Mouse (Mus musculus) liver, adult (tissue): ENCODE results near the gene Siva1.

Source experiments
- GATA4 ChIP-seq: IDR thresholded peaks from 2 replicates; pipeline ENCODE4 v1.6.1; 2014; ENCODE audit warnings: mild to moderate bottlenecking, low read length; ENCODE audit not compliant: insufficient replicate concordance

The Siva1 gene

DNA sequence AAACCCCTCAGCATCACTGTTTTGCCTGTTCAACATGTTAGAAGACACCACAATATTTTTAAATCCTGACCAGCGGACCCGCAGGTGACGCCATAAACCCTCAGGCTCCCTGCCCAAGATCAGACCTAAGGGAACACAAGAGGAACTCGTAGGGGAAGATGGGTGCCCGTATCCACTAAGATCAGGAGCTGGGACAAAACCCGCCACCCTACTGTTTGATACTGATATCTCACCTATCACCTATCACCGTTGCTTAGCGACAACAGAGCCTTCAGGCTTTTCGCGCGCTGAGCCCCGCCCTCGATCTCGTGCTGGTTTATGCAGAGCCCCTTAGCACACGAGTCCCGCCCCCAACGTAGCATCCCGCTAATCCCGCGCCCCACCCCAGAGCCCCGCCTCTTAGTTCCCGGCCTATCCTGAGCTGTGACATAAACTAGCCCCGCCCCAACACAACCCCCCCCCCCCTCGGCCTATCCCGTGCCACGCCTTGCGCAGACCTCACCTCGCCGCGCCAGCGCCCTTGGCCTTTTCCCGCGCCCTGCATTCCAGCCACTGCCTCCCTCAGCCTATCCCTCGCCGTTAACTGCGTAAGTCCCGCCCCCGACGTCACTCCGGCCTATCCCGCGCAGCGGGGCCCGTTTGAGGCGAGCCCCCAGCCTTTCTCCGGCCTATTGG lies at the start of gene Siva1:
Gene Siva1, plus strand, starts transcription at position 500 of the 675 bp plus-strand sequence.
- TF ChIP-seq GATA4: peak; percentile 17; the same call in 1 of the 2 replicates

DNA sequence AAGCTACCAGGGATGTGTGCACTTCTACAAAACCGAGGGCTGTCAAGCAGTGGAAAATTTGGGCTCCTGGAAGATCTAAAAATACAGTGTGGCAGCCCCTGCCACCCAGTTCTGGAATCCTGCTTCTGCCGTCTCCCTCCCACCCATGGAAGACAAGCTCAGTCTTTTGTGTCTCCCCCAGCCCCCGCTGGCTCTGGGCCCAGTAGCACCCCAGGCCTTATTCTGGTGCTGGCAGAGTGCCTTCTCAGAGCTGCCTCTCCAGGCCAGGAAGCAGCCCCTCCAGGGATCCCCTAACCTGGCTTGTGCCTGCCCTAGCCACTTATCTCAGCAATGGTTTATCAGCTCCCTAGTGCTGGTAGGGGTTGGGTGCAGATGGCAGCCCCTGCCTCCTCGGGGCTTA lies 49.5 kb upstream of the Siva1 start:
- TF ChIP-seq GATA4: no peak

DNA sequence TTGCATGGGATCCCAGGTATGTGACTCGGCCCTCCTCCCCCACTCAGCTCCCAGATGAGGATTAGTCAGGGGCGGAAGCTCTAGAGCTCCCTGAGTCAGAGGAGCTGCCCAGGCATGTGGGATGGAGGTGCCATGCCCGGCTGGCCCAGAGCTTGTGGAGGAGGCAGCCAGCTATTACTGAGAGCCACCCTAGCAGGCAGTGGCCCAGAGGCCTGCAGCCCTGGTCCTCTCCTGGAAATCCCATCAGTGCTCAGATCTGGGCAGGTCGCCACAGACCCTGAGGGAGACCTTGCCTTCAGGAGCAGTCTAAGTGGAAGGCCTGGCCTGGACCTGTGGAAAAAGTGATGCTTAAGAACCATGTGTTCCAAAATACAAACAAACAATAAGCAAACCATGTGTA lies 48.9 kb upstream of the Siva1 start:
- TF ChIP-seq GATA4: no peak

DNA sequence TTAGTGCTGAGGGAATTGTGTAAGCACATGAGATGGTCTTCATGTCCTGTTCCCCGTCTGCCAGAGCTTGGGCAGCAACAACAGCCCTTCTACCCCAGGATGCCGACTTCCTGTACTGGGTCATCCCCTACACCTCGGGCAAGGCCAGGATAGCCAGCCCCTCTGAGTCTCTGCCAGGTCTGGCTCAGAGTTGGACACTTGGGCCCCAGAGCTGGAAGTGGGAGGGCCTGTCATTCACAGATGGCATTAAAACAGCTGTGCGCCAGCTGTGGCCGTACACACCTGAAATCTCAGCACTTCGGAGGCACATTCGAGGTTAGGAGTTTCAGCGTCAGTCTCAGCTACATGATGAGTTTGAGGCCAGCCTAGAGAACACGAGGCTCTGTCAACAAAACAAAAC lies 48.0 kb upstream of the Siva1 start:
- TF ChIP-seq GATA4: no peak

DNA sequence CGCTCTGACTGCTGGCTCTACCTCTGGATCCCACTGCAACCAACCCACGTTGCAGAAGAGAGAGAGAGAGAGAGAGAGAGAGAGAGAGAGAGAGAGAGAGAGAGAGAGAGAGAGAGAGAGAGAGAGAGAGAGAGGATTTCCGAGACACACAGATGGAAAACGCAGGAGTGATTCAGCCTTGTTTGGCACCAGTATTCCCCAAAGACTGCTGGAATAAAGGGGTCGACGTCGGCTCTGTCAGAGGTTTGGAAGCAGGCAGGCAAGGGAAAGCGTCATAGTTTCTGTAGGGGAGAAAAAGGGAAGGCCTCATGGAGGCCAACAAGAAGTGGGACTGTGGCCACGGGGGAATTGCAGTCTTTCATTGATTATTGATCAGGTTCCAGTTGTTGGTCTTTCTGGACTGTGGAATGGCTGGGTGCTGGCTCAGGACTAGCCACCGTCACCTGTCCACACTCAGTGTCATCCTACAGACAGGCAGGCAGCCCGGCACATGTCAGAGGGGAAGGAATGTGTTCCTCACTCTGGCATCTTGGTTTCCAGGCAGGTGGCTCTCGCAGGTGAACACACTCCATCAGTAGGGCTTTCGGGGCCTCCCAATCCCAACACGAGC lies 47.5 kb upstream of the Siva1 start:
- TF ChIP-seq GATA4: no peak

DNA sequence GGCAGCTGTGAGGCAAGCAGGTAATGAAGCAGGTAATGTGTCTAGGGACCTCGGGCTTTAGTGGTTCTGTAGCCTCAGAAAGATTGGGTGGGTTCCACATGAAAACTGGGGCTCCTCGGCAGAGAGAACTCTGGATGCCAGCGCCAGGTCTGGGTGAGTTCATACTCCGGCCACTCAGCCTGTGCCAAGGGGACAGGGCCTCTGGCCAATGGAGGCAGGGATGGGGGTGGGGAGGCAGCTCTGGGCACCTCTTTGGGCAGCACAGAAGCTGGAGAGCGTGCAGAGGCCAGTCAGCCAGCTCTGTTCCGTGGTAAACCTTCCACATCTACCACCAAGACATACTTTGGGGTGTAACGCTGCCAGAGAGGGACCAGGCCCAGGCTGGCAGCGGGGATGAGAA lies 46.9 kb upstream of the Siva1 start:
- no peak for TF ChIP-seq GATA4

DNA sequence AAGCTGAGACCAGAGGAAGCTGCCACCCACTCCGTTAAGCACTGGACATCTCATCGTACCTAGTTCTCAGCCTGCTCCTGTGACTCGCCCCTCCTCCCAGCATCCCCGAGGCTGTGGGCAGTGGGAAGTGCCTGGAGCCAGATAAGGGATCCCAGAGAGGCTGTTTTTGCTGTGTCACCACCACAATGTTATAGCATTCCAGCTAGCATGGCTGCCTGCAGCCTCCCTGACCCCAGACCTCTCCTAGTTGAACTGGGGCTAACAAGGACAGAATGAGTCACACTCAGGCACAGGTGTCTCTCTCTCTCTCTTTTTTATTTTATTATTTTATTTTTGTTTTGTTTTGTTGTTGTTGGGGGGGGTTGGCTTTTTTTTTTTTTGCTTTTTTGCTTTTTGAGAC lies 45.3 kb upstream of the Siva1 start:
- TF ChIP-seq GATA4: no peak

DNA sequence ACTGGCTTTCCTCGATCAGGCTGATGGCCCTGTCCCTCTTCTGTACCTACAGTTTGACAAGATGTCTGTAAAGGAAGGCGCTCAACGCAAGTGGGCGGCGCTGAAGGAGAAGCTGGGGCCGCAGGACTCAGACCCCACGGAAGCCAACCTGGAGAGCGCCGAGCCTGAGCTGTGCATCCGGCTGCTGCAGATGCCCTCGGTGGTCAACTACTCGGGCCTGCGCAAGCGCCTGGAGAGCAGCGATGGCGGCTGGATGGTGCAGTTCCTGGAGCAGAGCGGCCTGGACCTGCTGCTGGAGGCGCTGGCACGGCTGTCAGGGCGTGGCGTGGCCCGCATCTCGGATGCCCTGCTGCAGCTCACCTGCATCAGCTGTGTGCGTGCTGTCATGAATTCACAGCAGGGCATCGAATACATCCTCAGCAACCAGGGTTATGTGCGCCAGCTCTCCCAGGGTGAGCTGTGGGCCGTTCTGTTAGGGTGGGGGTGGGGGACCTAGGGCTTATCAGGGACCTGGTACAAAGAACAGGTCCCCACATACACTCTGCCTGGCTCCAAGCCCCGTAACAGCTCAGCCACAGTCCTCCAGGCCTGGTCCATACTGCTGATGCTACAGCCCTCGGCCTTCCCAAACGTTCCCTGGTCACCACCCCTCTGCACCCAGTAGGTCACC lies 44.4 kb upstream of the Siva1 start:
- no peak for TF ChIP-seq GATA4

DNA sequence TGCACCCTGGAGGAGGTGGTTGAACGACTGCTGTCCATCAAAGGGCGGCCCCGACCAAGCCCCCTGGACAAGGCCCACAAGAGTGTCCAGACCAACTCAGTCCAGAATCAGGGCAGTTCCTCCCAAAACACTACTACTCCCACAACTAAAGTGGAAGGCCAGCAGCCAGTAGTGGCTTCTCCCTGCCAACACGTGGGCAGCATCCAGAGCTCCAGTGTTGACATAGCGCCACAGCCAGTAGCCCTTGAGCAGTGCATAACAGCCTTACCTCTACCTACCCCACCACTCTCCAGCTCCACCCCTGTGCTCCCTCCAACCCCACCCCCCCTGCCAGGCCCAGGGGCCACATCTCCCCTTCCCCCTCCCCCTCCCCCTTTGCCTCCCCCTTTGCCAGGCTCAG lies 40.5 kb upstream of the Siva1 start:
- no peak for TF ChIP-seq GATA4

DNA sequence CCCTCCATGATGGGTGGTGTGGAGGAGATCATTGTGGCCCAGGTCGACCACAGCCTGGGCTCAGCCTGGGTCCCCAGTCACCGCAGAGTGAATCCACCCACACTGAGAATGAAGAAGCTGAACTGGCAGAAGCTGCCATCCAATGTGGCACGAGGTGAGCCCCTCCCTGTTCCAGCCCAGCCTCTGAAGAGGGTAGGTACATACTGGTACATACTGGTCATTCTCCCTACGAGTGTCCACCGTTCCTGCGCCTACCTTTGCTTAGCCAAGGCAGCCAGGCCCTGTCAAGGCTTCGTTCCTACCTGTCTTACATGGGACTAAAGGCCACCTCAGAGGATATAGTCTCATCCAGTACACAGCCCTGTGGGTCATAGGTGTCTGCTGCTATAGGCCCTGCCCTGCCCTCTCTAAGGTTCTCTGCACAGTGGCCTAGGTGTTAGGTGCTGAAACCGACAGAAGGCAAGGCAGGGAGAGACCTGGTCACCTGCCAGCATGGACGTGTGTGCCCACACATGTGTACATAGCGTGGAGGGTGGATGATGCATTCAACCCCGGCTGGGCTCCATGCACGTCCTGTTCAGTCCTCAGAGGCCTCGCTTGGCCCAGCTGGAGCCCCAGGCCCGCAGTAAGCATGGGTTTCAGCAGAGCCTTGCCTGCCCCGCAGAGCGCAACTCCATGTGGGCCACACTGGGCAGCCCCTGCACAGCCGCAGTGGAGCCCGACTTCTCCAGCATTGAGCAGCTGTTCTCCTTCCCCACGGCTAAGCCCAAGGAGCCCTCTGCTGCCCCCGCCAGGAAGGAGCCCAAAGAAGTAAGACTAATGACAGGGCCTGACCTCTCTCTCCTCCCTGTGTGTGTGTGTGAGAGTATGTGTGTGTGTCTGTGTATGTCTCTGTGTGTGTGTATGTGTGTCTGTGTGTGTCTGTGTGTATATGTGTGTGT lies 39.5 kb upstream of the Siva1 start:
- TF ChIP-seq GATA4: no peak

DNA sequence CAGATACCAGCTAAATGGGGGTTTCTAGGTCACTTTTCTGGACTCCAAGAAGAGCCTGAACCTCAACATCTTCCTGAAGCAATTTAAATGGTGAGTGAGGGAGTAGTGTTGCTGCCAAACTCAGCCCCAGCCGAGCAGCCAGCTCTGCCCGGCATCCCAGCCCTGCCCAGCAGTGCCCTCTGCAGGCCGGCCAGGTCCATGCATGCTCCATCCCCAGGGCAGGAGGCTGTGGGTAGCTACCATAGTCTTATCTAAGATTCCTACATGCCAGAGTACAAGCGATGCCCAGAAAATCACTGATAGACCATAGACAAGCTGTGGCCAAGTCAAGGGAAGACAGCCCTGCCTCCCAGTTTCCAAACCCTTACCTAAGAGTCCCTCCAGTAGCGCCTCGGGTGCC lies 38.7 kb upstream of the Siva1 start:
- TF ChIP-seq GATA4: no peak

DNA sequence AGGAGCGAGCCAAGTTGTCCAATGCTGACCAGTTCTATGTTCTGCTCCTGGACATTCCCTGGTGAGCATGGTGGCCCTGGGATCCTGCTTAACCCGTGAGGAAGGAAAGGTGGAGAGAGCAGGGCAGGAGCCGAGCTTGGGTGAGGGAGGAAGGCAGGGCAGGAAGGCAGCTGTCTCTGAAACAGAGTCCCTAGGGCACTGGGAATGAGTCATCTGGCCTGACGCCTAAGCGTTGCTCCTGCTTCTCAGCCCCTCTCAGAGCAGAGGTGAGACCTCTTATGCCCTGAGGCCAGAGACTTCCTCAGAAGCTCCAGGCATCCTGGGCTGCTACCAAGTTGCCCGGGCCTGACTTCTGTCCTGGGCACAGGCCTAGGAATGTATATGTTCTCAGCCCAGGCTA lies 37.5 kb upstream of the Siva1 start:
- TF ChIP-seq GATA4: no peak

DNA sequence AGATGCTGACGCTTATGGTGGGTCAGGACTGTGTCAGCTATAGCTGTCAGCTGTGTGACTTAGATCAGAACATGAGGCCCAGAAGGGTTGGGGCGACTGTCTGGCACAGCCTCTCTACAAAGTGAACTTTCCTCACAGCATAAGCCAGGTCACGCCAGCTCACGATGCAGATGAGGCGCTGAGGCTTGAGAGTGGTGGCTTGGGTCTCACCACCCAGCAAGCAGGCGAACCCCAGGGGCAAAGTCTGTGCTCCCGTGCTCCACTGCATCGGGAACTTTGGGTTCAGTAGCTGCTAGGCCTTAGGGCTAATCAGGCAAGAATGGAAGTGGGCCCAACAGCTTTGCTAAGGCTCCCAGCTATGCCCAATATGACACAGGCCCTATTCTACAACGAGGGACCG lies 35.4 kb upstream of the Siva1 start:
- TF ChIP-seq GATA4: no peak

DNA sequence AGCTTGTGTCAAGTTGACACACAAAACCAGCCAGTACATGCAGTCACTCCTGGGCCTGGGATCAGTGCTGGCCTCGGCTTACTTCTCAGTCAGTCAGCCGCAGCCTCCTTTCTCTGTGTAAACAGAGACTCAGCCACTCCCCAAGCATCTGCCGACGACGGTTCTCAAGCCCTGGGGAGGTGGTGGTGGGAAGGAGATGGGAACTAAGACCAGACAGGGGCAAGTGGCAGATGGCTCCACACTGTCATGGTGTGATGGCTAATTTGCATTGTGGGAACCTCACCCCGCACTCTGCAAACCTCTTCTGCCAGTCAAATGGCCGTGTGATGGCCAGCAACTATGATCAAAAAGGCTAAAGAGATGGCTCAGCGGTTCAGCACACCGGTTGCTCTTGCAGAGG lies 27.8 kb upstream of the Siva1 start:
- no peak for TF ChIP-seq GATA4

DNA sequence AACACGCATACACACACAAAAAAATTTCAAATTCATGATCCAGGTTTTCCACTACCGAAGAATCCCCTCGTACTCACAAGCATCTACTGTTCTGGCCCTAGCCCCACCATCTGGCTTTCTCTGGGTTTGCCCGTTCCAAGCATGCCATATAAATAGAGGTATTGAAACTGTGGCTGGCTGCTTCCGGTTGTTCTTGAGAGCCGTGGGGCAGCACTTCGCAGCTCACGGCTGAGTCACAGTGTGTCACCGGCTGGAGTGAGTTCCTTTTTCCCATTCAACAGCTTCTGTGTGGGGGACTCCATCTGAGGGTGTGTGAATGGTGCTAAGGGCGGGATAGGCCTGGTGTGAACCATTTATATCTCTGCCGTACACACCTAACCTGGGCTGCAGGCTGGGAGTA lies 27.3 kb upstream of the Siva1 start:
- no peak for TF ChIP-seq GATA4
